Mouse (Mus musculus): ENCODE data around the gene Cdh22.

The Cdh22 gene

DNA sequence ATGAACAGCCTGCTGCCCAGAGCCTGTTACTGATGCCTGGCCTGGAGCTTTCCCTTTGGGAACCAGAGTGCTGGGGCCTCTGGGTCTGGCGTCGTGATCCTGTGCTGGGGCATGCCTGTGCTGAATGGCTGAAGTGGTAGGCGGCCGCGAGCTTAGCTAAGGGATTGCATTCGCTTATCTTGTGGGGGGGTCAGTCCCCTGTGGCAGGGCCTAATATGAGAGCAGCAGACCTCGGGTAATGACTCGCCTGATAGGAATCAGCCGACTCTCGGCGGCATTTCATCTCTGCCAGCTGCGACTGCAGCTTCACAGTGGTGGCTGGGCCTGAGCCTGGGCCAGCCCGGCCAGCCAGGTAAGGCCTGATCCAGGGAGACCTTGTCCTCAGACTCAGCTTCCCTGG lies 88.8 kb downstream of the Cdh22 start:
- DNase-seq = no peak

DNA sequence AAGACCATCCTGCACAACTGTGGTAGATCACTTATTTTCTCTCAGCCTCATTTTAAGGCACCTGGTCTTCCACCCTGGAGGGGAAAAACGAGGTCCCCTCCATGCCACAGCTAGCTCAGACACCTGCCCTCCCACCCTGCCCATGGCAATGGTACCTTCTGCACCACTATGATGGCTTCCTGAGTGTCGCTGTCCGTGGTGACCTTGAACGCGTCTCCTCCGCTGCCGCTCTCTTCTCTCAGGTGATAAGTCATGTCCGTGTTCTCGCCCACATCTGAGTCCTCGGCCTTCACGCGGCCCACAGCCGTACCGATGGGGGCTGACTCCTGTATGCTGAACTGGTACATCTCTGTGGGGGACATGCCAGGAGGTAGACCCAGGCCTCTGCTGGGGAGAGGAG lies 91.2 kb downstream of the Cdh22 start:
- no peak for DNase-seq

DNA sequence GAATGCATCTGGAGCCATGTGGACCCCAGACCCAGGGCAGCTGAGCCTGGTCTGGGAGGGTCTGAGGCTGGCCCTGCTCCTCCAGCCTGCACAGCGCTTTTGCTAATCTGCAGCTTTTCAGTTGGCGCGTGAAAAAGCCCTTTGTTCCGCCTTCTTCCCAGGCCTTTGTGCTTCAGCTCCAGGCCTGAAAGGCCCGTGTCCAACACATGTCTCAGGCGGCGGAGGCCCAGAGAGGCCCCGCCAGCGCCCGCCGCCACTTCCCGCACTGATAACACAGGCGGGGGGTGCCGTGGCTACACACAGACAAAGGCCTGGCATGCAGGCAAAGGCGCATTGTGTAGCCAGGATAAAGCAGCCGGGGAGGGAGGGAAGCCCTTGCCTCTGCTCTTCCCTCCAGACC lies 98.6 kb downstream of the Cdh22 start:
- DNase-seq = no peak

DNA sequence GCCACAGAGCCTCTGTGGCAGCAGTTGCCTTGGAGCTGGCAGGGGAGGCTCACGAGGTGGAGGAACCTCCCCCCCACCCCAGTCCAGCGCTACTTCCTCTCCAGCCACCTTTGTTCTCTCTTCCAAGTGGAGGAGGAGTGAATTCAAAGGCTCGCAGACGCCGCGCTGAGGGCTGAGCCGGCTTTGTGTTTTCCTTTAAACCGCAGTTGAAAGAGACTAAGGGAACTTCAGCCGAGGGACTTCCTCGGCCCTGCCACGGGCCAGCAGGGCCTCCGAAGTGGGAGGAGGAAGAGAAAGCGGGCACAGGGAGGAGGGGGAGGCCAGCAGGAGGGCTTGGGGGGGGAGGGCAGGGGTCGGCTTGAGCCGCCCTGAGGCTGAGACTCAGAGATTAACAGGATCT lies 101.1 kb downstream of the Cdh22 start:
- DNase-seq = no peak

DNA sequence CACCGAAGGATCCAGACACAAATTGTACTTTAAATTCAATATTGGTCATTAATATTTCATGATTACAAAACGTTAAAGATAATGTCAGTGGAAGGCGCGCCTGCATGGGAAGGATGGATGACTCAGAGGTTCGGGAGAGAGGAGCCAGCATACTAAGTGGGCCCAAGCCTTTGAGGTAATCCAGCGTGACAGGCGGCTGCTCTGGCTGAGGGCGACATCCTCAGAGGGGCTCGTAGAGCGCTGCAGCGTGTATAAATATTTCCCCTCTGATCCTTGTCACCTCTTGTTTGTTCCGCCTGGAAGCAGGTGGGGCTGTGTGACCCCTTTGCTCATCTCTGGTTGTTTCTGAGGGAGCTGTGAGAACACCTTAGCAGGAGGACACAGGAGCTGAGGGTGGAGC lies 103.2 kb downstream of the Cdh22 start:
- DNase-seq = no peak

DNA sequence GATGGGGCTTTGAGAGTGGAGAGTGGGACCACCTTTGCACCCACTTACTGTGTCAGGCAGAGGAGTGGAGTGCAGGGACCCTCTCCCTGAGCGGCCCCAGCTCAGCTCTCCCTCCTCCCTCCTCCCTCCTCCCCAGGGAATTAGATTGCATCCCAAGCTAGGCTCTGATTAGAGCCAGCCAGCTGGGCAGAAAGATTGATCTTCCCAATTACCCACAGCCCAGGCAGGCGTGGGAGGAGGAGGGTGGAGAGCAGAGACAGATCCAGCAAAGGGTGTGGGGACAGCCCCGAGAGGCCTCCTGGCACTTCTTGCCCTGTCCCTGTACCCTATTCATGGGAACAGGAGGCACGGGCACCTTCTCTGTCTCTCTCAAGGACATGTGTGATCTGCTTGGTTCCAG lies 105.5 kb downstream of the Cdh22 start:
- no peak for DNase-seq

DNA sequence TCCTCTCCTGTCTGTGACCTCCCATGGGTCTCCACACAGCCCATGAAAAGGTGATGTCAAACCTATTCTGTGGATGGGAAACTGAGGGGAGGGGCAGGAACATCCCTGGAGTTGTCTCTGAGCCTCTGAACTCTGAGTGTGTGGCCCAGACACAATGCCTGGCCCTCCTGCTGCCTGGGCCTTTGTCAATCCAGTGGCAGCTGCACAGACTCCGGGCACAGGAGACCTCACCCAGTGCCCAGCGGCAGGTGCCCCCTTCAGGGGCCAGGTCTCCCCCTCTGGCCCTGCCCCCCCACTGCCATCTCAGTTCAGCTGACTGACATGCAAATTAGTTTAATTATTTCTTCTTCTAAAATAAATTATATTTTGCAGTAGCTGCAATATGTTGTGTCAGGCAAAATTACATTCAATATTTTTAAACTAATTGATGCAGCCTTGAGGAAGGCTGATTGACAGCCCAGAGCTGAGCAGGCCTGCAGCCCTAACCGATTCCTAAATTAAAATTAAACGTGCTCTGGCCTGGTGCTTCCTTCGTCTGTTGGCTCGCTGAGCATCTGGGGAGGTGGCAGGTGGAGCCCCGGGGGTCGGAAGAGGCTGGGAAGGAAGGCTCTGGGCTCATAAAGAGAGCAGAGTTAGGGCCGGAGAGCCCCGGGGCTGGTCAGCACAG lies 107.6 kb downstream of the Cdh22 start:
- no peak for DNase-seq

DNA sequence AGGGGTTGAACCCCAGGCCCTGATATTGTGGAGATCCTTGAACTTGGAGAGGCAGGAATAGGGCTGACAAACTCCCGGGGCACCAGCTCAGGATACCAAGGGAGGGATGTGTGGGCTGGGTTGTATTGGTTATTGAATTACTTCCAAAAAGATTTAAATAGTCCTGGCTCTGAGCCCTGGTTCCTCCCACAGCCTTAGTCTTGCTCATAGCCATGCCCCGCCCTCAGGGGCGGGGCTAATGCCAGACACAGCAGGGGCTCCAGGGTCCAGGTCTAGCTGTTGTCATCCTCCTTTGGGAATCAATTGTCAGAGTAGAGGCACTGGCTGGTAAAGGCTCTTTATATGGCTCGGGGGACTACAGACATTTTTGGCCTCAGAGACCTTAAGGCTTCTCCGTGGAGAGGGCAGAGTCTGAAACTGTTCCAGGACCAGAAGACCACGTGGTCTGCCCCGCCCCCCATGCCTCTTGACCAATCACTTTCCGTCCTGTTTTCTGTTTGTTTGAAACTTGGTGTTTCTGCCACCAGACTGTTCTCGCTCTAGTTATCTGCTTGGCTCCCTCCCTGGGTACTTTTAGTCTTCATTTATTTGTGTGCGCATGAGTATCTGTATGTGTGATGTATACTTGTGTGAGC lies 113.3 kb downstream of the Cdh22 start:
- peak in 1 of 2 experiments; percentile 36 for DNase-seq

DNA sequence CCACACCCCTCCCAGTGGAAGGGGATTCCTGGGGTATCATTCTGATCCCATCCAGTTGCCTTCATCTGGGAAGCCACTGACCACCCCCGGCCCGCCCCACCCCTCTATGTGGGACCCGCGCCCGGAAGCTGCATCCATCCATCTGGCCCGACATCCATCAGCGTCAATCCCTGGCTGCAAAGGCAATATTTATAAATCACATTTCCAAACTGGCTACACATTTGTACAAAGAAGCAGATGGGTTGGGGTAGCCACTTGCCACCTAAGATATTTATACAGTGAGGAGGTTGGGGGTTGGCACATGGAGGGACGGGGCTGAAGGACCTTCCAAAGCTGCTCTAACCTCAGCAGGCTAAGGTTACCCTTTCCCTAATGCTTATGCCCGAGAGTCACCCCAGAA lies 113.9 kb downstream of the Cdh22 start:
- DNase-seq = no peak

DNA sequence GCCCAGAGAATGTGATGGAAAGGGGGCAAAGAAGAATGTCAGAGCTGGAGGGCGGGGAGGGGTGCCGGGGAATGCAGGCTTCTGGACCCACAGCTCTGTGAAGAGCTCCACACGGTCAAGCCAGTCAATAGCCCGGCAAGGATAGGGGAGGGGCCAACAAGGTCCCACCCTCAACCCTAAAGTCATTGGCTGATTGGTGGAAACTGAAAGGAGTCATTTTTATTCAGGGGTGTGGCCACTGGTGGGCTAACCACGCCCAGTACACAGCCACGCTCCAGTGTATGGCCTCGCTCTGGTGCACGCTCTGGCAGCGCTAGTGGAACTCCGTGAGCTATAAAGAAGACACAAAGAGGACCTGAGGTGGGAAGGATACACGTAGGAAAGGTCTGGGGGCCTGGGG lies 120.9 kb downstream of the Cdh22 start:
- DNase-seq = no peak

DNA sequence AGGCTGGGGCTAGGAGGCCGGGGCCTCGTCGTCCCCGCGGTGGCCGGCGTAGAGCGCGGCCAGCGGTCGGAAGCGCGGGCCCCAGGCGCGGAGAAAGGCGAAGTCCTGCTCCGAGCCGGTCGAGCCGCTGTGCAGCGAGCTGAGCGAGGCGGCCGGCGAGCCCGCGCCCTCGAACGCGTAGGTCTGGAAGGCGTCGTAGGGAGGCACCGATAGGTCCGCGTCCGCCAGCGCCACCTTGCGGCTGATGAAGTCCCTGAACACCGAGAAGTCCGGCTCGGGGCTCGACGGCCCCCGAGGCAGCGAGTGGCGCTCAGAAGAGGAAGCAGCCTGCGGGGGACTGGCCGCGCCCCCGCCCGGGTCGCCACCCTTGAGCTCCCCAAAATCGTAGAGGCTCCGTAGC lies 122.5 kb downstream of the Cdh22 start:
- peak; percentile 83 to 92 for DNase-seq

DNA sequence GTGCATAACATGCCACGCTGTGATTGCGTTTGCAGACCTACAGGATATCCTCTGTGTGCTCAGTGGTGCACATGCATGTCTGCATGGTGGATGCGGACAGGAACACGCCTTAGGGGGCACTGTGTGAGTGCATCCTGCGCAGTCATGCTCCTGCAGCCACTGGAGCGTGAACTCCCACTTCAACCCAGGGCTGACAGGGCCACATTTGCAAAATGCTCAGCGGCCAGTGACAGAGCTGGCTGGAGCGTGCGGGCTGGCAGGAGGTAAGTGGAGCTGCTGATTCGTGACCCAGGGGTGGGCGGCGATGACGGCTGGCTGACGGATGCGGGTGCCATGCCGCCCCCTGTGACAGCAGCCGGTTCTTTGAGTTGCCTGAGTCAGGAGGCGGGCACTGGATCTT lies 128.1 kb downstream of the Cdh22 start:
- peak; percentile 25 to 43 for DNase-seq

DNA sequence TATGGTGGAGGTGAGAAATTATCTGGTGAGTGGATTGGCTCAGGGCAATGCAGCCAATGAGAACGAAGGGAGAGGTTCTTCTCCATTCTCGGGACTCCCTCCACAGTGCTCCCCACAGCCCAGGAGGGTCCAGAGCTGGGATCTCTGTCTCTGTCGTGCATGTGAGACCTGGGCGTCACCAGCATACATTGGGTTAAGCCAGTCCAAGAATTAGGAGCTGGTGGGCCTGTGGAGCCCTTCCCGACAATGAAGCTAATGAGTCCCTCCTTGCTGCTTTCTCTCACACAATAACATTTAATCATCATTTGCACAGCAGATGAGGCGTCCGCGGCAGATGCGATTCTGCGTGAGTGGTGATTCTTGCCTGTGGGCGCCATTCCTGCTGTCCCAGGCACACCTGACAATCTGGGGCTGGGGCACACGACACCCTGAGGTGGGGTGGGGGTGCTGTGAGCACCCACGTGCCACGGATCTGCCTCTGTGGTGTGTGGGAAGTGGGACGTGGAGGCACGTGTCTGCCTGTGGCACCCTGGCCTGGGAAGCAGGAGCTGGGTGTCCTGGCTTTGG lies 129.1 kb downstream of the Cdh22 start:
- no peak for DNase-seq

DNA sequence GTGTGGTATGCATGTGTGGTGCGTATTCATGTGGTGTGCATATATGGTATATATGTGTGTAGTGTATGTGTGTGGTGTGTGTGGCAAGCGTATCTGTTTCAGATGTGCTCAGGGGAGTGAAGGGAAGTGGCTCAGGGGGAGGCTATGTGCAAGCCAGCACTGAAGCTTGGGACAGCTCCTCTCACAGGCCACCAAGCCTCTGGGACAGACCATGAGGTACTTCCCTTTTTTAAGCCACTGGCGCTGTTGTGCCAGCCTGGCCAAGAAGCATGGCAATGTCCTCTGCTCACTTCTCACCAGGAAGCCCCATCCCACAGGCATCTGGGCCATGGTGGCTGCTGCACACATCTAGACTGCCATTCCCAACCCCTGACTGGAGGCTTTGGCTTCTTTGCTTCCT lies 131.7 kb downstream of the Cdh22 start:
- no peak for DNase-seq

DNA sequence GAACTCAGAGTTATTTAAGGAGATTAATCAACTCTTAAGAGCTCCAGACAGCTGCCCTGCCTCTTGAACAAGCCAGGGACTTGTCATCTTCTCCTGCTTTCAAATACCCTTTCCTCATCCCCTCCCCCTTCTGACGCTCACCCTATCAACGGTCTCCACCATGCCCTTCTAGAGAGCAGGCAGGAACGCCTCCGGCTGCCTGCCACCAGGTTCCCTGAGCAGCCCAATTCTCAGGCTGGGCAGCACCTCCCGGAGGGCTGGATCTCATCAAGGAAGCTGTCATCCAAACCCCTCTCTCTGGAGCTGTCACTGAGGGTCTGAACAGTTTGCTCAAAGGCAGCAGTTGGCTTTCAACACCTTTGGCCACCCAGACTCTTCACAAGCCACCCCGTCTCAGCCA lies 133.9 kb downstream of the Cdh22 start:
- no peak for DNase-seq

DNA sequence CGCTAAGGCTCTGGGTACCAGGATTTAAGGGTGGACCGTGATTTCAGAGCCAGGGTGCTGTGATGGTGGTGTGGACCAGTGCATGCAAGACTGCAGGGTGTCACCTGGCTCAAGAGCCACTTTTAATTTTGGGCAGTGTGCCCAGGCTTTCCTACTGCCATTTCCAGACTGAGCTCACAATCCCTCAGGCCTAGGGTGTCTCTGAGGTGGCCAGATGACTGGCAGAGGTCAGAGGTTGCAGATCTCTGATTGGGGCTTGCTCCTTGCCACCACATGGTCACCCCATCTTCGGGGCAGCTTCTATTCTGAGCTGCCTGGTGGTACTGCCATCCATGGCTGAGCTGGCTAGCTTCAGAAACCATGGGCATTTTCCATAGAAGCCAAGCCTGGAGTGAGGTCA lies 135.8 kb downstream of the Cdh22 start:
- peak; percentile 34 to 46 for DNase-seq

DNA sequence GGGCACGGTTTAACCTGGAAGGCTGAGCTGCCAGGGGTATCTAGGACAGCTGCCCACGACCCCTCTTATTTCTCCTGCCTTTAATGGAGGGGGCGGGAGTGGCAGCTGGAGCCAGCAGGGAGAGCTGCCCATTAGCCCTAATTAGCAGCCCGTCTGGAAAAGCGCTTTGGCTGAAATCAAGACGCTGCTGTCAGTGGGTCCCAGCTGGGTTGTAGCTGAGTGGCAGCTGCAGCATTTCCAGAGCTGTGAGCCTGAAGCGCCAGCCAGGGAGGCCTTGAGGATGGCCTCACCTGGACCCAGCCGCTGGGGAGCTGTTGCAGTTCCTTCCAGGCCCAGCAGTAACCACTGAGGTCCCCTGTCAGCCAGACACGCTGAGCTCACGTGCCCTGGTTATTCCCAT lies 138.3 kb downstream of the Cdh22 start:
- no peak for DNase-seq

DNA sequence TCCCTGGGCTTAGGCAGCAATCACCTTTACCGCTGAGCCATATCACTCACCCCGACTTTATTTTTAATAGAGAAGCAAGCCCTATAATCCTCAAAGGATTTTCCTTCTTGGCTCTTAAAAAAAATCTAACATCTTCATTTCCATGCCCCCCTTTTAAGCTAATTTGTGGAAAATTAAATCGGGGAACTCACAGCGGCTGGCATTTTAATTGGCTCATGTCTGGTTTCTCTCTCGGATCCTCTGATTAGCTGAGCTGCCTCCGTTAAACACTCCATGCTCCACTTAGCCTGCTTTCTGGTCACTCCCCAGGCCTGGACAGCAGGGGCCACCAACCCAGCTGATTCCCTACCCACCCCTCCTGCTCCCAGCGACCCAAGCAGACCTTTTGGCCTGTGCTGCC lies 142.3 kb downstream of the Cdh22 start:
- DNase-seq = no peak

DNA sequence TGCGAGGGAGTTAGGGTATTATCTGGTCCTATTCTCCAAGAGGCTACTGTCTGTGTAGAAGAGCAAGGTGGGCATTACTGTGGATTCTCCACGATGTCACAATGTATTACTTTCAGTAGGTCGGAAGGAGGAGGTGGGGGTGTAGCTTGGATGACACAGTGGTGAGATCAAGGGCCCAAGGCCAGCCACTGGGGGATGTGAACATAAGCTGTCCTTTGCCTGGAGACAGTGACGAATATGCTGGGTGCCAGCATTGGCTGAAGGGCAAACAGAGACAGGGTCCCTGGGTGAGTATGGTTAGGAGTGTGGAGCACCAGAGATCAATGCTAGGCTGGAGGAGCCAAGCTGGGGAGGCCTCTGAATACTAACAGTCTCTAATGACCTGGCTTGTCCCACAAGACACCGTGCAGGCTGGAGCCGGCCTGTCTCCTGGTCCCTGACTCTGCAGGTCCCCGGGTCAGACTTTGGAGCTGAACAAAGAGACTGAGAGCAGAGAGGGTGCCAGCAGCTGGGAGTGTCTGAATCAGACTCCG lies 143.2 kb downstream of the Cdh22 start:
- no peak for DNase-seq

DNA sequence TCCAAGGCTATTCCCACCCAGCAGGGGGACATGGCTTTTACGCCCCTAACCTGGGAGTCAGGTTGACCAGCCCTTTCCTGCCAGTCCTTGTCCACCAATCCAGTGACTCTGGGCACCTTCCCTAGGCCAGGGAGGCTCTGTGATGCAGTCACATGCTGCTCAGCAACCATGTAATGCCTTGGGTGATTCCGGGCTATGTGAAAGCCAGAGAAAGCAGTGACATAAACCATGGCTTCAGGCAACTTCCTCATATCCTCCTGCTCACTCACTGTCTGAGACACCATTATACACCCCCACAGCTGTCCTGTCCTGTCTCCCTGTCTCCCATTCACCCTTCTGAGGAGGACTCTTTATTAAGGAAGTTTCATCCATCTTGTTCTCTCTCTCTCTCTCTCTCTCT lies 144.0 kb downstream of the Cdh22 start, which contains the start of gene 1700025C18Rik:
Gene 1700025C18Rik (minus strand): TSS at position 101 of the 400 bp plus-strand sequence.
- DNase-seq = no peak

DNA sequence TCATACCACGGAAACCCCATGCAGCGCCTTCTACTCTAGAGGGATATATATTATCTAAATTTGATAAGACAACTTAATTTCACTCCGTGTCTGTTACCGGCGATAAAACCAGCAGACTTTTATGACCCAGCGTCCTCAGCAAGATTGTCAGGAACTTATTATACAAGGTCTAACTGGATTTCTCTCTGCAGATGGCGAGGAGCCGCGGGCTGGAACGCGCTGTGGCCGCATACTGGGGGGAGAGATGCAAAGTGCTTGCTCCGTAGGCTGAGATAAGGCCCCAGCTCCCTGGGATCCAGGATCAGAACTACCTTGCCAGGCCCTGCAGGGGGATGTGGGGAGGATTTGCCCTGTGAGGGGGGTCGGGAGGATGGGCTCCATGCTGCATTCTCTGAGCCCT lies 145.2 kb downstream of the Cdh22 start:
- DNase-seq = no peak

DNA sequence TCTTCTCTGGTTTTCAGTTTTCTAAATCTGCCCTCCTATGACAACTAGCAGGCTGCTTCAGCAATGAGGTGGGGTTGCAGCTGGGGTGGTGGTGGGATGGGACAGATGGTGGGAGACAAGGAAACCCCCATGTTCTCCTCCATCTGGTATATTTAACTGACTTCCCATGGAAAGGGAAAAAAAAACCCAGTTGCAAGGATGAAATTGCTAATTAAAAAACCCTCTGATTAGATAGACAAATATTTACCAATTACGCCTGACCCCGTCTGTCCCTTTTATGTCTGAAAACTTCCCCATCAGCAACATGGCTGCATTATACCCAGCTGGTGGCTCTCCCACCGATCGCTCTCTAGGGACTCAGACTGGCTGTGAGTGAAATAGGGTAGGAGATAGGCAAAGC lies 148.0 kb downstream of the Cdh22 start:
- DNase-seq = no peak

DNA sequence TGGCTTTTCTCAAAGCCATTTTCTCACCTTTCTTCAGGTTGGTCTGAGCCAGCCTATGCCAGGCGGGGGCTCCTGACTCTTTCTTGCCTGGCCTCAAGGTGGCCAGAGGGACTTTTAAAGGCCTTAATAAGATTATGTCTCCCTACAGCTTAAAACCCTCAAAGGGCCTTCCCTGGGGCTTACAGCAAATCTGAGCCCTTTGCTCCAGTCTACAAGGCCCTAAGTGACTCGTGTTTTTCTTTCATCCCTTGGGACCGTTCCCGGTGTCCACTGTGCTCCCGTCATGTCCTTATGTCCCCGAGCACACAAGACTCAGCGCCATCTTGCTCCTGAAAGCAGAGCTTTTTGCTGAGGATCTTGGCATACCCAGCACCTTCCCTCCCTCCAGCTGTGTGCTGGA lies 153.4 kb downstream of the Cdh22 start:
- DNase-seq = no peak

DNA sequence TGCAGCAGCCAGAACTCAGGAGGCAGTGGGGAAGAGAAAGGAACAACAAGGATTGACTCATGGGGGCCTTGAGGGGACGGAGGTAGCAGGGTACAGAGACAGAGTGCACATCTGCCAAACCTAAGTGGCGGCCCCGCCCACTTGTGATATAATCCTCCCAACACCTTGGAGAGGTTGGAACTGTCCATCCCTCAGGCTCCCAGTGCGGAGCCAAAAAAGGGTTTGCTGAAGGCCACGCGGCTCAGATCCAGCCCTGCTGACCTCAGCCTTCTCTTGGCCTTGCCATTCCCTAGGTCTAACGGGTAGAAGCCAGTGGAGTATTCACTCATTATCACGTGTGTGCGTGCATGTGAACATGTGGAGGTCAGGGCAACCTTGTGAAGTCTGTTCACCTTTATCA lies 154.0 kb downstream of the Cdh22 start:
- no peak for DNase-seq
